In the genomic region with DNA sequence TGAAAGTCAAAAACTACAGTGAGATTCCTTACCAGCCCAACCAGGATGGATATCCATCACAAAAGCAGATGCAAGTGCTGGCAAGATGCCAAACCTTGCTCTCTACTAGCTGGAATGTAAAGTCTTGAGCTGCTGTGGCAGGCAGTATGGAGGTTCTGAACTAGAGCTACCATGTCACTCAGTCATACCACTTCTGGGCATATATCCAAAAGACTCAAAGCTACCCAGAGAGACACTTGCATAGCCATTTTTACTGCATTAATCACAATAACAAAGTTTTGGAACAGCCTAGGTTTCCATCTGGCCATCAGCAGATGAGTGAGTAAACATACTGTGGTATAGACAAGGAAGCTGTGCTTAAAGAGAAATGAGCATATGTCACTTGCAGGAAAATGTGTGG, we compare ENCODE assay signal across 12 mouse cellular contexts. TPM values are rescaled to one million over a fixed set of nuclear protein-coding genes. Genes with fewer than 3 reads are reported as not detected.
A peak's percentile ranks its signal among the peaks of the same experiment; 100 is the strongest.
DNase-seq lines count a peak whose midpoint lies in the region; ATAC-seq lines count a peak whose summit lies in the region.
"Had no signal": no experiment of that assay in that cellular context is flagged by ENCODE, and none has a peak within 500 bp of the region (broad histone marks: within the 10 kb centered on the region; RNA-seq: fewer than 3 reads in every experiment).

No protein-coding gene starts in this region.

- no peak overlapping the region for H3K9ac ChIP-seq in hindbrain, embryonic 13.5 days
- H3K9ac ChIP-seq in hindbrain, embryonic 11.5 days (ENCODE audit: low read depth, low read length), result no peak overlapping the region
- no peak overlapping the region for H3K9ac ChIP-seq in neural tube, embryonic 11.5 days (ENCODE audit: low read length)

- no peak overlapping the region for H3K4me3 ChIP-seq in hindbrain, embryonic 13.5 days
- no peak overlapping the region for H3K4me3 ChIP-seq in hindbrain, embryonic 11.5 days (ENCODE audit: low read depth, low read length)
- no peak overlapping the region for H3K4me3 ChIP-seq in neural tube, embryonic 11.5 days (ENCODE audit: low read depth, low read length)
- H3K4me3 ChIP-seq: myocyte had no signal

- H3K27ac ChIP-seq in hindbrain, embryonic 13.5 days, result no peak overlapping the region
- no peak overlapping the region for H3K27ac ChIP-seq in hindbrain, embryonic 11.5 days (ENCODE audit: low read depth, low read length)
- no peak overlapping the region for H3K27ac ChIP-seq in neural tube, embryonic 11.5 days (ENCODE audit: low read depth, low read length)

- H3K4me1 ChIP-seq in hindbrain, embryonic 13.5 days (replicated peaks), result no peaks in the 10 kb centered on the region
- H3K4me1 ChIP-seq in hindbrain, embryonic 11.5 days (replicated peaks; ENCODE audit: control insufficient read depth, insufficient read depth, low read length), result no peaks in the 10 kb centered on the region
- no peaks in the 10 kb centered on the region for H3K4me1 ChIP-seq in neural tube, embryonic 11.5 days (ENCODE audit: control insufficient read depth, insufficient read depth, low read length)

- no peak for DNase-seq in hindbrain, embryonic 11.5 days (ENCODE audit: low spot score)
- peak; percentile 12 for DNase-seq in neural tube, embryonic 11.5 days (ENCODE audit: low spot score)
- DNase-seq in neural tube, embryonic 10.5 days (ENCODE audit: extremely low spot score, low spot score), result no peak
- DNase-seq in ZHBTc4 (ENCODE audit: low read depth, low spot score), result peak; percentile 87
- DNase-seq in mesoderm, embryonic 11.5 days (ENCODE audit: low read depth, low spot score), result peak; percentile 17
- DNase-seq in ovary, postnatal 14 days (ENCODE audit: low spot score), result no peak
- DNase-seq: adrenal gland, postnatal 10 days; cerebellum, adult 9-11 months; heart, postnatal 14 days had no signal

- ATAC-seq in hindbrain, embryonic 13.5 days (ENCODE audit: low FRiP score), result peak; percentile 39; the same call in 1 of the 2 replicates
- ATAC-seq in hindbrain, embryonic 11.5 days (ENCODE audit: low FRiP score), result no peak
- ATAC-seq in neural tube, embryonic 11.5 days (ENCODE audit: insufficient read depth, low FRiP score, low TSS enrichment), result no peak

- H3K27me3 ChIP-seq in hindbrain, embryonic 13.5 days, result no peaks in the 10 kb centered on the region
- no peaks in the 10 kb centered on the region for H3K27me3 ChIP-seq in hindbrain, embryonic 11.5 days (ENCODE audit: control insufficient read depth, insufficient read depth, low read length)
- H3K27me3 ChIP-seq in neural tube, embryonic 11.5 days (ENCODE audit: control insufficient read depth, insufficient read depth, low read length), result no peaks in the 10 kb centered on the region

- H3K36me3 ChIP-seq in hindbrain, embryonic 13.5 days, result no peaks in the 10 kb centered on the region
- no peaks in the 10 kb centered on the region for H3K36me3 ChIP-seq in hindbrain, embryonic 11.5 days (ENCODE audit: control insufficient read depth, insufficient read depth, low read length)
- H3K36me3 ChIP-seq in neural tube, embryonic 11.5 days (ENCODE audit: control insufficient read depth, insufficient read depth, low read length), result no peaks in the 10 kb centered on the region

- no peak overlapping the region for H3K4me2 ChIP-seq in hindbrain, embryonic 13.5 days
- H3K4me2 ChIP-seq in hindbrain, embryonic 11.5 days (replicated peaks; ENCODE audit: low read depth, low read length), result no peak overlapping the region
- no peak overlapping the region for H3K4me2 ChIP-seq in neural tube, embryonic 11.5 days (ENCODE audit: low read depth)

- no peaks in the 10 kb centered on the region for H3K9me3 ChIP-seq in hindbrain, embryonic 13.5 days
- no peaks in the 10 kb centered on the region for H3K9me3 ChIP-seq in hindbrain, embryonic 11.5 days (ENCODE audit: control insufficient read depth, low read length)
- no peaks in the 10 kb centered on the region for H3K9me3 ChIP-seq in neural tube, embryonic 11.5 days (ENCODE audit: control insufficient read depth, low read length)

RNA-seq across cellular contexts. Expression of a gene that starts 25.6 kb away (rescaled TPM):
- polyA plus RNA-seq in hindbrain, embryonic 13.5 days (2015; fragmentation: Nextera tagmentation; extraction: Ambion mirVana), result 3.0 and 3.5 TPM in 2 replicates
- 2.4 and 3.4 TPM in 2 replicates for polyA plus RNA-seq in hindbrain, embryonic 11.5 days (2014; fragmentation: Nextera tagmentation; extraction: Ambion mirVana)
- 0.37 and 0.44 TPM in 2 replicates for polyA plus RNA-seq in neural tube, embryonic 11.5 days (2014; fragmentation: Nextera tagmentation; extraction: Ambion mirVana)

RNA-seq across cellular contexts. Expression of a gene that starts 53.8 kb away (rescaled TPM):
- 0.58 and 3.1 TPM in 2 replicates for polyA plus RNA-seq in hindbrain, embryonic 13.5 days (2015; fragmentation: Nextera tagmentation; extraction: Ambion mirVana)
- 2.1 and 2.3 TPM in 2 replicates for polyA plus RNA-seq in hindbrain, embryonic 11.5 days (2014; fragmentation: Nextera tagmentation; extraction: Ambion mirVana)
- not detected in 2 replicates for polyA plus RNA-seq in neural tube, embryonic 11.5 days (2014; fragmentation: Nextera tagmentation; extraction: Ambion mirVana)
- polyA plus RNA-seq: kidney, embryonic 16.5 days; myocyte had no signal

Comparison
In these comparisons a context has a peak if more than half of its experiments do, and no peak if none do; other contexts are left out.
1. DNase-seq: peak in neural tube, embryonic 11.5 days (single experiment), ZHBTc4 (single experiment) and mesoderm, embryonic 11.5 days (single experiment); none in hindbrain, embryonic 11.5 days (single experiment), neural tube, embryonic 10.5 days (single experiment) and ovary, postnatal 14 days (single experiment).